Mouse (Mus musculus) E14TG2a.4 (cell line): ENCODE data around the gene Slc25a21.

Experiments used
- CTCF ChIP-seq: conservative IDR thresholded peaks from 2 replicates; pipeline ENCODE4 v1.5.1; 2014; ENCODE audit warnings: low read length
- POU5F1 ChIP-seq: IDR thresholded peaks from 2 replicates; pipeline ENCODE4 v1.6.1; 2014; ENCODE audit warnings: low read length, borderline replicate concordance

DNA sequence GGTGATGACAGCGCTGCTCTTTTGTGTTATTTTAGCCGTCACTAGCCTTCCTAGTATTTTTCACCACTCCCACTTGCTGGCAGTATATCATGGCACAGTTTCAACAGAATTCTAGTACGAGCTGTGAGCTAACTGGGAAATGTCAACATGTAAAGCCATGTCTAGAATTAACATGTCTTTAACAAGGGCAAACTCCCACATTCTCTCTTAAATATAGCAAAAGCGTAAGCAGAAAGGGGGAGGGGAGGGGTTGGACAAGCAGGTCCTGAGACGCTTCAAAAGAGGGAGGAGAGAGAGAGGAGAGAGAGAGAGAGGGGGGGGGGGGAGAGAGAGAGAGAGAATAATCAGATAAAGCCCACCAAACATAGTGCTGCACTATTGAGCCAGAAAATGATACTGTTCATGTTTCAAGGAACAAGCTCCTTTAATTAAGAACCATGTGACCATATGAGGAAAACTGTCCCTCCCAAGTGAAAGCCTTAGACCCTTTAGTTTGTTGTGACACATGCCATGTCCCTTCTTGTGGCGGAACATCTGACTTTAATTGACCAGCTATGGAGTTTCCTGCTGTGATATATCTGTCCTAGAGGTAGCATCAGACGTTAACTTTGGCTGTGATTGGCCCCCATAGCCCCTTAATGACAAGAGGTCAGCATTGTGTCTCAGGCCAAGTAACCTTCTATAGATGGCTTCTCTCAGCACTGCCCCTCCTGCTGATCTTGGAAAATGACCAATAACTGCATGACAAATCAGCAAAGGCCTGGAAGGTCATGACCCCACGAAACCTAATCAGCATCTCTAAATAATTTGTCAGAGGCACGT lies 237.8 kb downstream of the Slc25a21 start:
- TF ChIP-seq CTCF (no peak), POU5F1 (no peak)
